Mouse (Mus musculus) ES-Bruce4 (cell line): Measurements from ENCODE around the gene Rbbp8nl. TPM values are rescaled to one million over a fixed set of nuclear protein-coding genes. Genes with fewer than 3 reads are reported as not detected.

Source experiments
- H3K27ac ChIP-seq: 2 replicates; pipeline ENCODE4 v1.5.1; 2012; ENCODE audit warnings: low read length, inconsistent platforms; ENCODE audit not compliant: insufficient read depth
- H3K27me3 ChIP-seq: 2 replicates; pipeline ENCODE4 v1.6.1; 2012; ENCODE audit warnings: mild to moderate bottlenecking, low read length, inconsistent platforms; ENCODE audit not compliant: control insufficient read depth, poor library complexity, insufficient read depth, severe bottlenecking
- H3K36me3 ChIP-seq: 2 replicates; pipeline ENCODE4 v1.6.1; 2012; ENCODE audit warnings: inconsistent platforms, mild to moderate bottlenecking, low read length, moderate library complexity; ENCODE audit not compliant: control insufficient read depth, poor library complexity, insufficient read depth, severe bottlenecking
- H3K4me1 ChIP-seq: one replicate; pipeline ENCODE4 v1.8.1; 2011; ENCODE audit warnings: low read length; ENCODE audit not compliant: control insufficient read depth, insufficient read depth
- H3K4me3 ChIP-seq: 2 replicates; pipeline ENCODE4 v1.5.1; 2011; ENCODE audit warnings: low read depth, mild to moderate bottlenecking, low read length
- H3K9ac ChIP-seq: 2 replicates; pipeline ENCODE4 v1.6.1; 2012; ENCODE audit warnings: low read depth, mild to moderate bottlenecking, inconsistent platforms; ENCODE audit not compliant: poor library complexity, severe bottlenecking
- H3K9me3 ChIP-seq: replicated peaks from 2 replicates; pipeline ENCODE4 v1.6.1; 2012; ENCODE audit warnings: mild to moderate bottlenecking, low read length, inconsistent platforms; ENCODE audit not compliant: control insufficient read depth, poor library complexity, insufficient read depth, severe bottlenecking
- CTCF ChIP-seq: IDR thresholded peaks from one replicate; pipeline ENCODE4 v1.8.1; 2011; ENCODE audit warnings: low read depth, low read length
- EP300 ChIP-seq: IDR thresholded peaks from 2 replicates; pipeline ENCODE4 v1.6.1; 2011; ENCODE audit warnings: low read depth, low read length; ENCODE audit not compliant: insufficient read depth
- POLR2A ChIP-seq: IDR thresholded peaks from one replicate; pipeline ENCODE4 v1.8.1; 2011; ENCODE audit warnings: low read length; ENCODE audit not compliant: insufficient read depth
- polyA plus RNA-seq: library from polyadenylated mRNA; stranded (reverse); fragments of >200 nt; gene quantifications from 2 replicates; pipeline ENCODE4 v1.2.4, GENCODE M21; 2011; ENCODE audit warnings: low read depth; ENCODE audit not compliant: missing spikeins, insufficient read depth, insufficient read length

The Rbbp8nl gene
- polyA plus RNA-seq, 1 experiment, result 1.8 TPM

GRCm38 (mm10) chr2:180320216-180320615 is 30.5 kb upstream of the Rbbp8nl start:
- H3K9me3 ChIP-seq, result no peaks in the 10 kb centered on the region
- H3K9ac ChIP-seq, result no peak overlapping the region
- H3K27ac ChIP-seq, result no peak overlapping the region
- H3K36me3 ChIP-seq, result no peaks in the 10 kb centered on the region
- H3K4me1 ChIP-seq, result no peaks in the 10 kb centered on the region
- TF ChIP-seq CTCF (no peak), EP300 (no peak), POLR2A (no peak)
- no peak overlapping the region for H3K4me3 ChIP-seq
- H3K27me3 ChIP-seq, result no peaks in the 10 kb centered on the region

DNA sequence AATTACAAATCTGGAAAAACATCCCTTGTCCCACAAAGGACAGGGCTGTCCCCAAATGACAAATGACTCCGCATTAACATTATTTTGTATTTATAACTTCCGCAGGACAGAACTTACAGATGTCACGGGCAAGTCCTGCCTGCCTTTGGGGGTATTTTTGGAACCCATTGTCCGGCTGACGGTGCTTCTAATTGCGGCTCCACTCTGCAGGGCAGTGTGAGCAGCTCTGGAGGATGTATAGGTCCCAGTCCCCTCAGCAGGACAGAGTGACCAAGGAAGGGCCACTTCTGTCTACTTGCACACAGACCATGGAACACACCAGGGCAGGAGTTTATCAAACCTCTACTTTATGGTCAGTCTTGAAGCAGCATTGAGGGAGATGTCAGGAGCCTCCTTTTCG is 27.9 kb upstream of the Rbbp8nl start:
- no peak overlapping the region for H3K9ac ChIP-seq
- no peak for TF ChIP-seq POLR2A
- H3K36me3 ChIP-seq, result no peaks in the 10 kb centered on the region
- H3K4me3 ChIP-seq, result no peak overlapping the region
- no peaks in the 10 kb centered on the region for H3K9me3 ChIP-seq
- H3K27ac ChIP-seq, result no peak overlapping the region
- no peaks in the 10 kb centered on the region for H3K27me3 ChIP-seq
- no peaks in the 10 kb centered on the region for H3K4me1 ChIP-seq

DNA sequence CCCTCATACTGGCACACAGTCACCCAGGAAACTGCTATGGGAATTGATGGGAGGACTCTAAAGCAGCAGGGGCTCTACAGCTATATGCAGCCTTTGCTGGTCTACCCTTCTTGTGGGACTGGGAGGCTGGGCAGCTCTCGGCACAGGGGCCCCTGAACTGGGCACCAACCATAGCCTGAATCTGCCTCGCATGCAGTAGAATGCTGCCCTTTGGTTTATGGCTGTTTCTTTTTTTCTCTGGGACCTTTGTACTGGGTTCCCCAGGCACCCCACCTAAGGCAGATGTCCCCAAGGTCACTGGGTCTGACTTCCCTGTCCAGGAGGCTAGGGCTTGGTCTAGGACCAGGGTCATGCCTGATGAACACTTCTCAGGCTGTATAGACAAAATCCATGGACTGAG is 24.6 kb upstream of the Rbbp8nl start:
- no peak overlapping the region for H3K9ac ChIP-seq
- H3K4me1 ChIP-seq, result no peaks in the 10 kb centered on the region
- no peak overlapping the region for H3K27ac ChIP-seq
- H3K36me3 ChIP-seq, result no peaks in the 10 kb centered on the region
- H3K4me3 ChIP-seq, result no peak overlapping the region
- no peaks in the 10 kb centered on the region for H3K9me3 ChIP-seq
- H3K27me3 ChIP-seq, result no peaks in the 10 kb centered on the region
- no peak for TF ChIP-seq POLR2A
- TF ChIP-seq EP300, result no peak
- no peak for TF ChIP-seq CTCF

GRCm38 (mm10) chr2:180311147-180311546 is 21.5 kb upstream of the Rbbp8nl start:
- H3K9me3 ChIP-seq, result no peaks in the 10 kb centered on the region
- H3K4me1 ChIP-seq, result no peaks in the 10 kb centered on the region
- H3K9ac ChIP-seq, result no peak overlapping the region
- H3K36me3 ChIP-seq, result no peaks in the 10 kb centered on the region
- no peak overlapping the region for H3K27ac ChIP-seq
- no peak overlapping the region for H3K4me3 ChIP-seq
- no peaks in the 10 kb centered on the region for H3K27me3 ChIP-seq
- no peak for TF ChIP-seq EP300
- TF ChIP-seq CTCF, result no peak
- no peak for TF ChIP-seq POLR2A

DNA sequence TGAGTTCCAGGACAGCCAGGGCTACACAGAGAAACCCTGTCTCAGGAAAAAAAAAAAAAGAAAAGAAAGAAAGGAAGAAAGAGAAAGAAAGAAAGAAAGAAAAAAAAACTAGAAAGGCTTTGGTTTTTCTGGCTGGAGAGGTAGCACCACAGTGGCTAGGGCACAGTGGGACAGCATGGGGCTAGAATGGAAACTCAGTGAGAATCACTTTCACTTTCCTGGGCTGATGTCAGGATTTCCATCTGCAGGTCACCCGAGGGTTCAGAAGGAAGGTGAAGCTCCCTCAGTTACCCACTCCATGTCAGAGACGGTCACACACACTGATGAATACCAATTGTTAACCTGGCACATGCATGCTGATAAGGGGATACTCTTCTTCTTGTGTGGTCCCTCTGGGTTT is 18.0 kb upstream of the Rbbp8nl start:
- Histone ChIP-seq H3K4me3 (no peak overlapping the region), H3K4me1 (no peaks in the 10 kb centered on the region), H3K27me3 (no peaks in the 10 kb centered on the region), H3K9me3 (no peaks in the 10 kb centered on the region), H3K9ac (no peak overlapping the region), H3K36me3 (no peaks in the 10 kb centered on the region), H3K27ac (no peak overlapping the region)
- TF ChIP-seq CTCF (no peak), POLR2A (no peak), EP300 (no peak)

DNA sequence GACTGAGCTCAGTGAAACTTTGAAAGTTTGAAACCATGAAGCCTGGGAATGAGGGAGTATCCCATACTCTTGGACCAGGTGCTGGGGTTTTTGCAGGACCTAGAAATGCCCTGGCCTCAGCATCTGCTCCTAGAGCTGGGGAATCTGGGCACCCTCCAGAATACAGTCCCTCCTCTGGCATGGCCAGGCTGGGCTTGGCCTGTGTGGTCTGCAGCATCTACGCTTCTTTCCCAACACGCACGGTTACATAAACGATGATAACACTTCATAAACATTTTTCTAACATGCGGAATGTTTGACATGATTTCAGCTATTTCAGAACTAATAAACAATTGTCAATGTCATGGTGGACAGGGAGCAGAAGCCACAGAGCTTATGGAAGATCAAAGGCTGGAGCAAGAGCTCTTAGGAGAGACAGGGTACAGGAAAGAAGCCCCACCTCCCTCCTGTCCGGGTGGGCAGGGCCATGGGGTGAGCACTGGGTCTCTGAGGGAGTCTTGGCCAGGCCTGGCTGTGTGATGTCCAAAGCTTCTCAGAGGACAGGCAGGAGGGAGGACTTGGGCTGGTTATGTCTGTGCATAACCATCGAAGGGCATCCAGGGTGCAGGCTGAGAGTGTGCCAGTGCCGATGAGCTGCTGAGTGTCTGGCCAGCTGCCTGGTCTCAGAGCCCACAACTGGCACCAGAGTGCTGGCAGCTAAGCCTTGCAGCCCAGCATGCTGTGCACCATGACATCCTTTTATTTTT is 16.9 kb upstream of the Rbbp8nl start:
- no peak overlapping the region for H3K9ac ChIP-seq
- TF ChIP-seq EP300 (no peak), POLR2A (no peak), CTCF (no peak)
- H3K4me3 ChIP-seq, result no peak overlapping the region
- H3K27ac ChIP-seq, result no peak overlapping the region
- no peaks in the 10 kb centered on the region for H3K9me3 ChIP-seq
- H3K36me3 ChIP-seq, result no peaks in the 10 kb centered on the region
- H3K4me1 ChIP-seq, result no peaks in the 10 kb centered on the region
- H3K27me3 ChIP-seq, result no peaks in the 10 kb centered on the region
